Mouse (Mus musculus): ENCODE measurements around the gene Micu2.

Gene Micu2

DNA sequence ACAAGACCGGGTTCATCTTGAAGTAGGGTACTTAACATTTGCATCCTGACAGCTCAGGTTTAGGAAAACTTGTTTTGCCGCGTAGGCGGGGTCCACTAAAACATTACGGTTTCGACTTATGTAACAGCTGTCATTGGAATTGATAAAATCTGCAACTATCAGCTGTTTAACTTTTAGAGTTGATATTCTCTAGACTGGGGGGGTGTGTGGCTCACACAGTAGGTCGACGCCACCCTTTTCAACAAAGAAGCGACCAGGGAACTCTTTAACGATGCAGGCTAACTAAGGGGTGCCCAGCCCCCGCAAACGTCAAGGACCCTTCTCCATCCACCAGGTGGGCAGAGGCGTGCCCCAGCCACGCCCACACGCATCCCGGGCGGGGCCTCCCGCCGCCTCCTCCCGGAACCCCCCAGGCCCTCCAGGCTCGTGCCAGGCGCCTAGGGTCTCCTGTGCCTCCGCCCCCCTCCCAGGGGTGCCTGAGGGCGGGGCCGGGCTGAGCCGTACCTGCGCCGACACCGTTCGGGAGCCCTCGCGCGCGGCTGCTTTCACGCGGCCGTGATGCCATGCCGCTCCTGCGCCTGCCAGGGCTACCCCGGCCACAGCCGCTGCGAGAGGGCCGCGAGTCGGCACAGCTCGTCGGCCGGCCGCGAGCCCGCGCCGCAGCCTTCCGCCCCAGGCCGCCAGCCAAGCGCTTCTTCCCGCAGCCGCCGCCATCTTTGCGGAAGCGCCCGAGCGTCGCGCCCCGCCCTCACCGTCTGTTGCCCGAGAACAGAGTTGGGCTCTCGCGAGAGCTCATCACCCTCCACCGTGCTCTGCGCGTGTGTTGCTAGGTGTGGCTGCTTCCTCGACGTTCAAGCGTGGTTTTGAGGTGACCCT lies at the start of gene Micu2:
TSS of gene Micu2 (minus strand) at position 737 of the 876 bp plus-strand sequence.
- peak; percentile 95 for DNase-seq (ENCODE audit: low read depth, low spot score)

DNA sequence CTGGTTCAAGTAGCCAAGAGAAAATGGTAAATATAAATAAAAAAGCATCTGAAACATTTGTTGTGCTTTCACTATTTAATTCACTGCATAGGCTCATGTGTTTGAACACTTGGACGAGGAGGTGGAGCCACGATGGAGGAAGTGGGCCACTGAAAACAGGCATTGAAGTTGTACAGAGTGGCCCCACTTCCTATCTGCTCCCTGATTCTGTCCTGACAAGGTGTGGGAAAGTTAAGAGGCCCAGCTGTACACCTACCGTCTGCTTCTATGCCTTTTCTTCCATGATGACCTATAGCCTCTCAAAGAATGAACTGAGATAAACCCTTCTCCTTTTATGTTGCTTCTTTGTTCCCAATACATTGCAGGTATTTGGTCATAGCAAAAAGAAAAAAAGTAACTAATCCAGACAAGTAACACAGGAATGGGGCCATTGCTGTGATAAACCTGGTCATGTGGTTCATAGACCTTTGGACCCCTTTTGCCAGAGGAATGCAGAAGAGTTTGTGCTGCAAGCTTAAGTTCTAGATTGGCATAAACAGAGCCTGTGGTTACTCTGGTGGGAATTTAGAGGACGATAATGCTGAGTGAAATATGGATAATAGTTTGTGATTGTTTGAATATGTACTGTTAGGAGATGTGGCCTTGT lies 47.7 kb upstream of the Micu2 start:
- DNase-seq (ENCODE audit: low read depth, low spot score) = no peak

DNA sequence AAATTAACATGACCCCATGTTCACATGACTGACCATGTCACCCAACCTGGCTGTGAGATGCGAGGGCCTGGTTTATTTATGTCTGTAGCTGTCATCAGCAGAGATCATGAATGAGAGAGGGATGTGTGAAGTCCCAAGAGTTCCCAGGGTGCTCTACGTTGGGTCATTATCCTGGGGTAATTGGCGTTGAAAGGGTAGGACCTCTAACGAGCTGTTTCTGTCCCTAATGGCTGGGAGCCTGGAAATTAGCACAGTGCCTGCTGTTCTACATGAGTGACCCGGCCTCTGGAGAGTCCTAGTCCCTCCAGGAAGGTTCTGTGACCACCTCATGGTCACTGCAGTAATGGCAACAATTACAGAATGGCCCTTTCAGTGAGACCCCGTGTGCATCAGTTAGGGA lies 37.1 kb upstream of the Micu2 start:
- DNase-seq (ENCODE audit: low read depth, low spot score) = no peak

DNA sequence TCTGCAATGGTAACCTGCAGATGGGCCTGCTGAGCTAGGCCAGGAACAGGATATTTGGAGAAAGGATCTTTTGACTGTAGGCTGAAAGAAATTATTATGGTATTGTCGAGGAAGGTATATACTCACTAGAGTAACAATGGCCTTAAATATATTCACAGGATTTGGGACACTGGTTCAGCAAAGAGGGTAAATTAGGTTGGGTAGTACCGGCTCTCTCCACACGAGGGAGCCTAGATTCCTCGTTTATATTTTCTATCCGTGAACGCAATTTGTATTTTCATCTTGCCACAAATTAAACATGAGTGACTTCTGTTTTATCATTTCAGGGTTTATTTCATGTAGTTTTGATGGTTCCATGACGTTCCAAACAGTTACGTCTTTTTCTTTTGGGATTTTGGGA lies 35.5 kb upstream of the Micu2 start:
- peak; percentile 74 for DNase-seq (ENCODE audit: low read depth, low spot score)

DNA sequence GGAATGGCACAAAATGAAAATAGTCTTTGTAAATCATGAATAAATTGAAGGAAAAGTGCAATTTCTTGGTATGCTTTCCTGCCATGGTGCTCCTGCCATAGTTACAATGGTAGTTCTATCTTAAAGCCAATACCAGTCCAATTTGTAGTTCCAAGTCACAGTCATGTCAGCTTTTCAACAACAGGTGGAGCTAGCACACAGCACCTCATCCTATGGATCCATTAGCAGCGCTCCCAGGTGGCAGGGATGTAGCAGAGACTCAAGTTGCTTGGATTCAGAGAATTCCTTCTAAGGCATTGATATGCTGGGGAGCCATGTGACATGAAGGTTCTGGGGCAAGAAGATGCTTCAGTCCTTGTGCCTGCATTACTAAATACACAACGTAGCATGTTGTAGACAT lies 19.8 kb upstream of the Micu2 start:
- DNase-seq (ENCODE audit: low read depth, low spot score) = peak; percentile 58

DNA sequence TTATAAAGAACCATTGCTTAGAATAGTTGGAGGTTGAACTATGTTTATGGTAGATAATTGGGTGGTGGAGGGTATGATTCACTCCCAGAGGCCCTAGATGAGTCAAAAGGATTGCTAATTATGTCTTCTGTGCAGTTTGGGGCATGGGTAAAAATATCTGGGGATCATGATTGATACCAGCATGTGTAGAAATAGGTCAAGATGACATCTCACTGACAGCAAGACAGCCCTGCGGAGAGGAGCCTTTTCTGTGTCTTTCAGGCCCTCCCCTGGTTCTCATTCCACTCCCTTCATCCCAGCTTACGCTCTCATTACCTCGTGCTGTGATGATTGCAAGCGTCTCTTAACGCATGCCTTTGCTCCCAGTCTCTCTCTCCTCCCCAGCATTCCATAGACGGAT lies 4.8 kb upstream of the Micu2 start:
- DNase-seq (ENCODE audit: low read depth, low spot score) = peak; percentile 60

DNA sequence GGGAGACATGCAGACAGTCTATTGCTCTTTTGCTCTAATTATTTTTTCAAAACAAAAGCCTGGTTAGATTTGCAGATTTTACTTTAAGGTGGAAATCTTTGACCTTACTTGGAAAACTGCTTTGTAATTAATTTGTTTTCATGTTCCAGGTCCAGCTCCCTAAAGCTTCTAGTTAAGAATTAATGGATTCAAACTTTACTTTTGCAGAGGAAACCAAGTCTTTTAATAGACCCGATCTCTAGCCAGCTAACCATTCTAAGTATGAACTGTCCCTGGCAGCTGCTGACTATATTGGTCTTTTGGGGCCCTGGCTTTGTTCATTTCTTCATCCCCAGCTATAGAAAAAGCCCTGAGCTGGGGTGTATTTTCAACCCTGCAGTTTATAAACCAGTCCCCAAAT lies 3.1 kb upstream of the Micu2 start:
- no peak for DNase-seq (ENCODE audit: low read depth, low spot score)

DNA sequence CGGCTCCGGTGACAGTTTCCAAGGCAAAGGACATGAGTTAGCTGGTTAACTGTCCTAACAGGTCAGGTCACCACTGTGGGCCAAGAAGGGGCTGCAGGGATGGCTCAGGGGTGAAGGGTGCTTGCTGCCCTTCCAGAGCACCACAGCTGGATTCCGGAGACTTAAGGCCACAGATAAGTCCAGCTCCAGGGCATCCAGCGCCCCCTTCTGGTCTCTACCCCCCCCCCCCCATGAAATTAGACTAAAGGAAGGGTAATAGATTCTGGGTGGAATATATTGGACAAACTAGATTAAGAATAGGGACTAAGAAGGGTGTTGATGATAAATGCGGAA lies 306 bp upstream of the Micu2 start:
- no peak for DNase-seq (ENCODE audit: low read depth, low spot score)

DNA sequence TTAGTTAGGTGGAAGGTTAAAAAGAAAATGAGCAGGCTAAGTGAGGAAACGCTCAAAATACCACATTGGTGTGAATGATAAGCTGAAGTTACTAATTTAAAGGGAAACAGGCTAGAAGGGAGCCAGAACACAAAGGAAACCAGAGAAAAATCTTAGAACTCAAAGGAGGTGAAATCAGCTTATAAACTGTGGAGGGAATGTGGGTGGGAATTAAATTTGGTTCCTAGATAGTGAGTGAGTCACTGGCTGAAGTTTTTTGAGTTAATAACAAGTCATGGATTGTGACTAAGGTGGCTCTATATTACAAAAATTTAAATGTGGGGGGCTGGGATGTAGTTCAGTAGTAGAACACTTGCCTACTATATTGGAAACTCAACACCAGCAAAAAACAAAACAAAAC lies 1.6 kb downstream of the Micu2 start:
- DNase-seq (ENCODE audit: low read depth, low spot score) = peak; percentile 66

DNA sequence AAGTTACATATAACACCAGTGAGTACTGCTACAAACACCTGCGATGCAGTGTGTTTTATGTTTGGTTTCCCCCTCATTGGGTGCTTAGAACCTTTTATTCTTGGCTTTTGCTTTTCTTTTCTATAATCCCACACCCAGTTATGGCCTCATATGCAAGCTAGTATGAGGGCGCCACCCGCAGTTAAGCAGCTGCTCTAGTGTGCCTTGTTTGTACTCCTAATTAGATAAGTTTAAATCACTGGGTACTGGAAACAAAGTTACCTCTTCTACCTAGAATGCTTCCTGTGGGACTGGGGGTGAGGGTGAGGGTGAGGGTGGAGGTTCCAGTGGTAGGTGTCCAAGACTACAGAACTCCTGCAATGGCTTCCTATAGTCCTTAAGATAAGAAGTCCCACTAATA lies 2.9 kb downstream of the Micu2 start:
- no peak for DNase-seq (ENCODE audit: low read depth, low spot score)

DNA sequence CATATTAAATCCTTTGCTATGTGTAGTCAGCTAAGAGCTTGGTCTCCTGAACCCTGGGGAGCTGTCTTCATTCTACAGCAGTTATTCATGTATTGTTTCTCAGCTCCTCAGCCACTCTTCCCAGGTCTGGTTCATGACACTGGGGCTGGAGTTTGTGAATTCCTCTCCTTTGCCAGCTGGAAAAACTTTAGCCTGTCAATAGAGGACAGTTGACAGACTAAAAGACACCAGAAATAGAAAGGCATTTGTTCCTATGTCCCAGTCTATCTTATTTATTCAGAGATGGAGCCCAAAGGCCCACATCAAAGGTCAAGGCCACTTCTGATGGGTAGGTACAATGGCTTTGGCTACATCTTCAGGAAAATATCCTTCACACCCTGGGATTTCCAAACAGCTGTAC lies 7.3 kb downstream of the Micu2 start:
- DNase-seq (ENCODE audit: low read depth, low spot score) = no peak

DNA sequence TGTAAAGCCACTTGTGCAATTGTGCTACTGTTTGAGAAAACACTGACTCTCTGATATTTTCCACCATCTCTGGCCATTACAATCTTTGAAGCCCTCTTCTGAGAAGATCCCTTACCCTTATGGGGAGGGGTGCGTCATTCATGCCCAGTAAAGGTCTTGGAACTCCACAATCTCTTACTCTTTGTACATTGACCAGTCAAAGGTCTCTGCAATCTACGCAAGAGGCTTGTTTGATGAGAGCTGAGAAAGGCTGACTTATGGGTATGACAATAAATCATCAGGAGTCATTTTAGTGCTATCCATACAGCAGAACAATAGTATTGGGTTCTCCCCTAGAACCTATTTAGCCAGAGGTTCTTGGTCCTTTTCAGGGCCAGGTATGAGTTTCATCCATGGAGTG lies 9.9 kb downstream of the Micu2 start:
- DNase-seq (ENCODE audit: low read depth, low spot score) = no peak

DNA sequence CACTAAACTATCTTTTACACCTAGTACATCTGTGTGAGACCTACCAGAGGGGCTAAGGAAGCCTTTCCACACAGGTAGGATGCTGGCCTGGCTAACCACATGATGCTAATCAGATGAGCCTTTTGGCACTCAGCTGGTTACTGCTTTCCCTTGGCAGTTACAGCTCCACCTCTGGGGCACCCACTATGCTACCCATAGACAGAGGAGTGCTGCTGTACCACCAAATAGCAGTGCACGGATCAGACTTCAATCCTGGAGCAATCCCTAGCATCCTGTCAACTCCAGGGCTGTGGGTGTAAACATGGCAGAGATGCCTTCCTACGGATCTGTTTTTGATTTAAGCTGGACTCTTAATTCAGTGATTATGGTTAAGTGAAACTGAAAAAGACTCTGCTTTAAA lies 13.3 kb downstream of the Micu2 start:
- no peak for DNase-seq (ENCODE audit: low read depth, low spot score)

DNA sequence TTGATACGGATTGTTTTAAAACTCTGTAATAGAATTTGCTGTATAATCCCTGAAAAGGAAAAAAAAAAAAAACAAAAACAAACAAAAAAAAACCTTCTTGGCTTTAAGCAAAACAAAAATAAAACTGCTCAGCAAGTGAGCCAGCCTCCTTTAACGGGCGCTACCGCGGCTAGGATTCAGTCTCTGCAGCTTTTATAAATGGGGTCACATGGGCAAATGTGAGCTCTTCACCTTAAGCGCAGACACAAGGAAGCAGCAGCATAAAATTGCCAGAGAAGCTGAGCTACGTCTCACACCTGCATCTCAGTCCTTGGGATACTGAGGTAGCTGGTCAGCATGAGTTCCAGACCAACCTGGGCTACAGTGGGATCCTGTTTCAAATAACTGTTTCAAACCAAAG lies 16.6 kb downstream of the Micu2 start:
- no peak for DNase-seq (ENCODE audit: low read depth, low spot score)

DNA sequence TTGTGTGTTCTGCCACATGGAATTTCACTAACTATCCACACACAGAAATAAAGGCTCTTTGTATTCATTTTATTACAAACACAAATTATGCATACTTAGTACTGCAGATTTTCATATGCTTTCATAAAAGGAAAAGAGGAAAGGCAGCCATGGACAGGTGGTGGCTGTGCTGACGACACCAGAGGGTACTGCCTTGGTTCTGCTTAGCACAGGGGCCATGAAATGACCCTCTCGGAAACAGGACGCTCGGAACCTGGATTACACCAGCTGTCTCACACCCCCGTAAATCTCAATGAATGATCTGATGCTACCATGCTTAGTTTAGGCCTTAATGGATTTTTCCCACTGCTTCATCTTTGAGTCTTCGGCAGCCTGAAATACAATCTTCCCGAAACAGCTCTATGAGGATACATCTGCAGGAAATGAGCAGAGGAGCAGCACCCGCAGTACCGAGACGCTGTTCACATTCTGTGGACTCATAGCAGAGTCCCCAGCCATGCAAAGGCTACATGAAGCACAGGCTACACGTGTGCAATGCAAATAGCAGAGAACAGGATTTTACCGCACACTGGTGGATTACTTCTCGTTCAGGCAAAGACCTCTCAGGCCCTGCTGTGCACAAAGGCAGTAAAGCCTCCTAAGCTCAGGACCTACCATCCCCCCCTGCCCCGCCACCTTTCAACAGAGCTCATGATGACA lies 17.2 kb downstream of the Micu2 start:
- peak; percentile 29 for DNase-seq (ENCODE audit: low read depth, low spot score)

DNA sequence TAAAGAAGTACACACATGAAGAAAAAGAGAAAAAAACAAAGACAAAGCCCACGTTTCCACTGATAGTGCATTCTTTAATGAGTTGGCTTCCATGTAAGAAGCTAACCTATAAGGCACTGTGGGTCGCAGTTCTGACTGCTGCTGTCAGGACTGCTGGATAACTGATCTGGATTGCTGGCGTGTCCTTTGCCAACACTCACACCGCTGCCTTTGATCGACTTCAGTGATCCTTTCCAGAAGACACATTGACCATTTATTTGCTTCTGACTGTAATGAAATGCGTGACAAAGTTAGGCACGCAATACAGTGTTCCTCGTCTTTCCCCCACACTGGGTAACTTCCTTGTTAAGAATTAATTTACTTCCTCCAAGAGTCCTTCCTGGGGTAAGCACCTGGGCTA lies 18.3 kb downstream of the Micu2 start:
- DNase-seq (ENCODE audit: low read depth, low spot score) = no peak

DNA sequence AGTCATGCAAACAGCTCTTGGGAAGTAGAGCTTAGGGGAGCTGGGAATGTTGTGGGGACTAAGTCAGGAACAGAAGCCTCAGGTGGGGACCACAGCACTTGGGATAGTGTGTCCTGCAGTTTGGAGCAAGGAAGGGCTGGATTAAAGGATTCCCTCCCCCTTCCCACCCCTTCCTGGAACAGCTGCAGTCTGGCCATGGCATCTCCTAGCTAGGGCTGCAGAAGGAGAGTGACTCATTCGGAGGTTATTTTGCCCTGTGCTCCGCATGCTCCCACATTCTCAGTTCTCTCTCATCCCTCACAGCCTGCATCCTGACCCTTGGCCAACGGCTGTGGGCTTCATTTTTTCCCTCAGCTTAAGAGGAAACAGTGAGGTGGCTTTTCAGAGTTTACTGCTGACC lies 18.9 kb downstream of the Micu2 start:
- peak; percentile 55 for DNase-seq (ENCODE audit: low read depth, low spot score)

DNA sequence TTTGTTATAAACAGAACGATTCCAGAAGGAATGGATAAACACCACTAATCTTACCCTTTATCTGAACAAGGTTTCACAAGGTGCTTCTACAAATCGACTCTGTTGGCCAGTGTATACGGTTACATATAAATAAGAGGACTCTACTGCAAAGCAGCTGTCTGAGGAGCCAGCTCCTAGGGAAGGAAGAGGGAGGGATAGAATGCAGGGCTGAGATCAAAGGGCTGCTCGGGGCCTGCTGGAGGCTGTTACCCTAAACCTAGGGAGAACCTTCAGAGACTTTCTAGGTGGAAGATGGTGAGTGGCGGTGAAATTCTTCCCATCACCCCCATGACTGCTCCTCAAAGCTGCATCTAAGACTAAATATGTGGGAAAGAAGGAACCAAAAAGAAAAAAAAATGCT lies 20.9 kb downstream of the Micu2 start:
- no peak for DNase-seq (ENCODE audit: low read depth, low spot score)

DNA sequence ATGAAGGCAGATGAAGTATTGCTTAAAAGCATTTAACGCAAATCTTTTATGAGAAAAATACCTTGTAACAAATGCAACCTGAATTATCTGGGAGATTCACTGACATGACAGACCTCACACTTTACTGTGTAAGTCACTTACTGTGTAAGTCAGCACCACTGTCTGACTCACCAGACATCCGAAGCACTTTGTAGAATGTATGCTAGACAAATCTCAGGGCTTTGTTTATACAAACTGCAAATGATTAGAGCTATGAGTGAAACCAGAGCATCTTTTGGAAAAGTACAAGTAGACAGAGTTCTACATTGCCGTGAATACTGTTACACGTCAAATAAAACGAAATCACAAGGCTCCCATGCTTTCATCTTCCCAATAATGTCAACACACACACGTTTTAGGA lies 23.4 kb downstream of the Micu2 start:
- no peak for DNase-seq (ENCODE audit: low read depth, low spot score)

DNA sequence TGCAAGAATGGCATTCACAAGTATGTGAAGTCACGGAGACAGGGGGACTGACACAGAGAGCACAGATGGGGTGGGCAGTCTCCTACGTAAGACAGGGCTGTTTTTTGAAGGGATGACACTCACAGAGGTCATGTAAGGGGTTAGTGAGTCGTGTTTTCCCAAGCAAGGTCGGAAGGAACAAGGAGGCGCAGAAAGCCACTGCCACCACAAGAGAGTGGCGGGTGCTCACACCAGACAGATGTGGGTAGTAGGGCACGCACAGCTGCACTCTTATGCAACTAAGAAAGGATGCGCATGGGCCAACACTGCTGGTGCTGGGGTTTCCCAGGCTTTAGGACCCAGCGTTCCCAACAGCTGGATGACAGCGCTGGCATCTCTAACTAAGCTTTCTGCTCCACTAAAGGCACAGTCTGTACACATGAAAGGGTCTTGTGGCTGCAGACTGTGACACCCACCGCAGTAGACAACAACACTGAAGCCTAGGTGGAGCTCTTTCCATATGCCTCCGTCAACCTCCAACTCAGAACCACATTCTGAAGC lies 27.0 kb downstream of the Micu2 start:
- DNase-seq (ENCODE audit: low read depth, low spot score) = no peak

DNA sequence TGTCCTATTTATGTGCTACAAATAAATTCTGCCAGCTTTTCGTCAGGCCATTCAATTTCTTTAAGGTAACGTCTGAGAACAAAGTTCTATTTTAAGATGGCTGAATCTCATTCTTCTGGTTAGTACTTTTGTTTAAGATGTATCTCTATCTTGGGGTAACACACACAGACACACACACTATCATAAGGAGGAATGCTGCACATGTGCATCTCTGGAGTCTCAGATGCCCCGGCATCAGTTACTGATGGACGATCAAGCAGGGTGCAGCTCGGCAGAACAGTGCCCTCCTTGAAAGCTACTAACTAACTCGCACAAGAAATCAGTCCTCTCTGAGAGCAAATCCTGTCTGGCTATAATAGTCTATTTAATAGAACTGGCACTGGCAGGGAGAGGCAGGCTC lies 30.2 kb downstream of the Micu2 start:
- no peak for DNase-seq (ENCODE audit: low read depth, low spot score)

DNA sequence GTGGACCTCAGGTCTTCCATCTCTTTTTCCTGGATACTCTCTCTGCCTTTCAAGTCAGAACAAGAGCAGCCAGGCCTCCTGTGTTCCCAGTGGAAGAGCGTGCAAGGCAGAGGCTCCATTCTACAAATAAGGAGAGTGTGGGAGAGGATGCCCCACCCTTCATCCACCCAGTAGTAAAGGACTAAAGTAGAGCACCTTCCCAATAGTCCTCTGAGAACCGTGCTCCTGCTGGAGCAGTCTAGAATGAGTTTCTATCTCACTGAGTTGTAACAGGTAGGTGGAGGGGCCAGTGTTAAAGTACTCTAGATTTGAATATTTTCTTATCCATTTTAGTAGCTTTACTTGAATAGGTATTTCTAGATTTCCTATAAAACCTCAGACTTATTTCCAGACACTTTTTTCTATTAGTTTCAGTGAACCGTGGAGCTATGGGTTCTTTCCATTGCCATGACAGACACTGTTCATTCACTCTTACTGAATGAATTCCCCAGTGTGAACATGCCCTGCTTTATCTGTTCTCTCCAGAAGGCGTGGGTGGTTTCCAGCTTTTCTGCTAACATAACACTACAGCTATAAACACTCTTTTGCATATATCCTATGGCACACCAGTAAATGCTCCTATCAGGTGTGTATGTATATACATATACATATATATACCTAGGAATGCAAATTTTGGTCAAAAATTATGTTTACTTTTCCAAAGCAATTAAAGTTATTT lies 31.8 kb downstream of the Micu2 start:
- DNase-seq (ENCODE audit: low read depth, low spot score) = peak; percentile 29
